Comparison of ENCODE assay signal across 9 mouse cellular contexts in the genomic region with DNA sequence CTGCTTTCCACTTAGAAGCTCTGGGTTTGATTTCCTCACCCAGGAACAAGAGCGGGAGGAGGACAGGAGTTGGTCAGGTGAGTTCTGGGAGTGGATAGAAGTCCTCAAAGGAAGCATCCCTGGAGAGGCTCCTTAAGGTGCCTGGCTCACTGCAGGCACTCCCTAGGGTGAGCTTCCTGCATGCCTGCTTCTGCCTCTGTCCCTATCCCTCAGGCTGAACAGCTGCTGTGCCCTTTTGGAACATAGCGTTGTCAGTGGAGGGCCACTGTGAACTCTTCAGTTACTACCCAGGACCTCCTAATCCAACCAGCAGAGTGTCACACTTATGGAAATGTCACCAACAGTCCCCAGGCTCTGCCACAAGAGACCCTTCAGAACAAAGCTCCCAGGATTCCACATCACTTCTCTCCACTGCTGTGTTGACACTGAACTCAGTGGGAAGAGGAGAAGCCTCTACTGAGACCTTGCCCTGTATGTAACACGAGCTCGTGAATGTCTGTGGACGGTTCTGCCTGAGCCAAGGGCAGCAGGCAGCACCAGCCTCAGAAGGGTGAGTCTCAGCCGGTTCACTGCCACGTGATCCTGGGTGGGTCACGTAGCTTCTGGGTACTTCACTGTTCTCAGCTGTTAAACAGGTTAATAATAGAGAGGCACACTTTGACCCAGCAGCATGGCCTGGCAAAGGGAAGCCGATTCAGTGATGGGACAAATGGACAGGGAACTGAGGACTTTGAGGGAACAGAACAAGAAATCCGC.
DNase-seq lines count a peak whose midpoint lies in the region; ATAC-seq and TF ChIP-seq lines count a peak whose summit lies in the region.
"Had no signal": no experiment of that assay in that cellular context is flagged by ENCODE, and none has a peak within 500 bp of the region (broad histone marks: within the 10 kb centered on the region; RNA-seq: fewer than 3 reads in every experiment).

No protein-coding gene starts in this region.

- no peaks in the 10 kb centered on the region for H3K36me3 ChIP-seq in C2C12 (ENCODE audit: control insufficient read depth, insufficient read depth)
- H3K36me3 ChIP-seq in intestine, embryonic 16.5 days (ENCODE audit: control insufficient read depth, insufficient read depth, low read length), result no peaks in the 10 kb centered on the region

- intact Hi-C loops in gastrocnemius, adult 2 months (cut with DNase I), result loop anchor here (2.0 to 10.0 kb wide), 2 partner anchors 152 to 200 kb away; a partner anchor contains a TSS
- intact Hi-C loops in gastrocnemius, postnatal 36 days (cut with DNase I), result loop anchor here (5.0 kb wide), 1 partner anchor 201 kb away; a partner anchor contains a TSS

- H3K4me3 ChIP-seq in gastrocnemius, adult 2 months, result no peak overlapping the region
- H3K4me3 ChIP-seq in C2C12 (ENCODE audit: insufficient read depth, poor library complexity, severe bottlenecking), result no peak overlapping the region
- H3K4me3 ChIP-seq in intestine, embryonic 16.5 days (ENCODE audit: low read length), result no peak overlapping the region

- peaks cover 13% of the 10 kb centered on the region; the same call in 1 of the 2 replicates for H3K4me1 ChIP-seq in intestine, embryonic 16.5 days (ENCODE audit: control insufficient read depth, insufficient read depth, low read length)

- peak overlapping the region; percentile 81 for H3K27ac ChIP-seq in gastrocnemius, adult 2 months
- no peak overlapping the region for H3K27ac ChIP-seq in intestine, embryonic 16.5 days (ENCODE audit: low read length)

- no peak overlapping the region for H3K4me2 ChIP-seq in intestine, embryonic 16.5 days (ENCODE audit: low read depth, low read length)

- peak; percentile 92 for ATAC-seq in intestine, embryonic 16.5 days
- ATAC-seq: liver, postnatal 0 days had no signal

- H3K79me2 ChIP-seq in C2C12 (ENCODE audit: control insufficient read depth, insufficient read depth), result no peaks in the 10 kb centered on the region

- no peak overlapping the region for H3K9ac ChIP-seq in intestine, embryonic 16.5 days (ENCODE audit: low read depth, low read length)
- H3K9ac ChIP-seq: liver, postnatal 0 days had no signal

- H3K9me3 ChIP-seq in intestine, embryonic 16.5 days (ENCODE audit: control insufficient read depth, low read length), result no peaks in the 10 kb centered on the region

- no peak for TF ChIP-seq CTCF in gastrocnemius, adult 2 months (IDR thresholded peaks at IDR 0.05)
- no peak for TF ChIP-seq CTCF in C2C12 (IDR thresholded peaks at IDR 0.05; ENCODE audit: control insufficient read depth, insufficient read depth, insufficient read length)

- 63% methylated on average over 10 of the region's 10 CpGs for WGBS in intestine, embryonic 16.5 days
- 46% methylated on average over 10 of the region's 10 CpGs for WGBS in large intestine, adult 2 months

- DNase-seq in gastrocnemius, adult 2 months, result peak; percentile 81
- no peak for DNase-seq in gastrocnemius, postnatal 36 days
- peak; percentile 21 for DNase-seq in large intestine, adult 2 months (ENCODE audit: low read depth, low spot score)
- DNase-seq in urinary bladder, postnatal 36 days (ENCODE audit: low spot score in 2 of 2), result no peak
- no peak for DNase-seq in urinary bladder, postnatal 4 days (ENCODE audit: low spot score in 2 of 2)
- no peak for DNase-seq in urinary bladder, postnatal 10 days (ENCODE audit: low spot score)
- DNase-seq: liver, postnatal 0 days had no signal

- H3K27me3 ChIP-seq in C2C12 (ENCODE audit: control insufficient read depth, insufficient read depth, insufficient read length), result no peaks in the 10 kb centered on the region
- no peaks in the 10 kb centered on the region for H3K27me3 ChIP-seq in intestine, embryonic 16.5 days (replicated peaks; ENCODE audit: control insufficient read depth, insufficient read depth, low read length)

- H3K79me3 ChIP-seq in C2C12 (ENCODE audit: low read depth), result no peaks in the 10 kb centered on the region

- no peak overlapping the region for H3ac ChIP-seq in C2C12 (ENCODE audit: control insufficient read depth, insufficient read length, low read depth)

TF ChIP-seq in C2C12, 6 proteins besides CTCF, POLR2A, EP300 and RAD21:
- no peak for TF ChIP-seq CEBPB (IDR thresholded peaks at IDR 0.05; ENCODE audit: low read depth)
- TF ChIP-seq MYOG (IDR thresholded peaks at IDR 0.05; ENCODE audit: control insufficient read depth, extremely low read depth, insufficient read length), result no peak
- TF ChIP-seq USF1 (IDR thresholded peaks at IDR 0.05; ENCODE audit: low read depth), result peak; percentile 71
- no peak for TF ChIP-seq MYOD1 (IDR thresholded peaks at IDR 0.05; ENCODE audit: control insufficient read depth, insufficient read length, low read depth)
- TF ChIP-seq FOSL1 (IDR thresholded peaks at IDR 0.05; ENCODE audit: insufficient read depth, low read length, poor library complexity, severe bottlenecking), result no peak
- no peak for TF ChIP-seq MAX (IDR thresholded peaks at IDR 0.05)

Comparison
In these comparisons a context has a peak if more than half of its experiments do, and no peak if none do; other contexts are left out.
1. DNase-seq: peak in gastrocnemius, adult 2 months (single experiment) and large intestine, adult 2 months (single experiment); none in gastrocnemius, postnatal 36 days (0 of 2), urinary bladder, postnatal 36 days (0 of 2), urinary bladder, postnatal 4 days (0 of 2) and urinary bladder, postnatal 10 days (single experiment).